Mouse (Mus musculus): ENCODE results near the gene Rp9. TPM values are rescaled to one million over a fixed set of nuclear protein-coding genes. Genes with fewer than 3 reads are reported as not detected.

Gene Rp9
- total RNA-seq (2023), result 10 to 100 TPM; 53.1 to 53.2 TPM

GRCm38 (mm10) chr9:22469643-22470042 lies at the start of gene Rp9:
Gene Rp9, minus strand, starts transcription at chr9:22469743.

GRCm38 (mm10) chr9:22475424-22475868 lies 5.9 kb upstream of the Rp9 start, which contains the start of gene Bbs9:
Gene Bbs9, plus strand, starts transcription at chr9:22475715.

GRCm38 (mm10) chr9:22453990-22454389 lies 15.6 kb downstream of the Rp9 start, which contains the start of gene Gm17545:
Gene Gm17545, plus strand, starts transcription at chr9:22454290.

GRCm38 (mm10) chr9:22411002-22411857 lies 58.3 kb downstream of the Rp9 start, which contains the start of gene 9530077C05Rik:
Gene 9530077C05Rik, plus strand, starts transcription at chr9:22411513.

GRCm38 (mm10) chr9:22389021-22389476 lies 80.5 kb downstream of the Rp9 start, which contains the start of gene Anln:
Gene Anln, minus strand, starts transcription at chr9:22389188.

Other genes with a start within 250 kb of the Rp9 start
- gene Zfp809, start 244.0 kb downstream of the Rp9 start, total RNA-seq (2023), result 10 to 100 TPM; 15.5 TPM
- under 1 TPM; 0.31 to 0.40 TPM for gene Zfp599, start 209.8 kb downstream of the Rp9 start, total RNA-seq (2023)
- gene Zfp810, start 162.1 kb downstream of the Rp9 start, total RNA-seq (2023), result 1 to 10 TPM; 6.8 to 8.8 TPM
- 10 to 100 TPM; 39.0 to 49.7 TPM for gene Anln, start 80.6 kb downstream of the Rp9 start, total RNA-seq (2023)
- gene 9530077C05Rik, start 58.2 kb downstream of the Rp9 start, total RNA-seq (2023), result 1 to 10 TPM; 5.8 to 7.8 TPM
- gene Gm17545, start 15.5 kb downstream of the Rp9 start, total RNA-seq (2023), result not detected
- 10 to 100 TPM; 12.3 to 13.9 TPM for gene Bbs9, start 6.0 kb upstream of the Rp9 start, total RNA-seq (2023)